Mouse (Mus musculus): ENCODE measurements at regions not wholly inside any gene's neighbourhood (a gene's known extent, or its start where the extent isn't known, plus 50 kb on each side); places are given as distances from the start of the nearest gene placed in this dataset.

- TF ChIP-seq POLR2A (IDR thresholded peaks at IDR 0.05; ENCODE audit: borderline replicate concordance, insufficient read depth, low read length) (no peak), CTCF (IDR thresholded peaks at IDR 0.05; ENCODE audit: borderline replicate concordance, insufficient read depth, low read depth, low read length) (no peak)
Measured at GRCm38 (mm10) chr14:37306622-37307274, 171.7 kb upstream of the Ghitm start.
